Mouse (Mus musculus) small intestine, adult 2 months (tissue): ENCODE results near the gene Sec24a.

ENCODE experiments used
- CTCF ChIP-seq: fragments of 200-500 bp; IDR thresholded peaks from 2 replicates; pipeline ENCODE4 v1.5.1; 2012; ENCODE audit warnings: low read depth, mild to moderate bottlenecking, control low read depth, inconsistent platforms, low read length, moderate library complexity, mixed read lengths; ENCODE audit not compliant: insufficient replicate concordance, insufficient read length; ENCODE audit errors: extremely low read depth
- POLR2A ChIP-seq: fragments of 200-500 bp; IDR thresholded peaks from 2 replicates; pipeline ENCODE4 v1.6.1; 2012; ENCODE audit warnings: low read depth, mild to moderate bottlenecking, control low read depth, inconsistent platforms, low read length, moderate library complexity

- no peak for TF ChIP-seq POLR2A
- TF ChIP-seq CTCF, result no peak
Measured at GRCm38 (mm10) chr11:51759941-51760657, 3.3 kb downstream of the Sec24a start.
